Mouse (Mus musculus): ENCODE measurements at regions not wholly inside any gene's neighbourhood (a gene's known extent, or its start where the extent isn't known, plus 50 kb on each side); places are given as distances from the start of the nearest gene placed in this dataset.

DNA sequence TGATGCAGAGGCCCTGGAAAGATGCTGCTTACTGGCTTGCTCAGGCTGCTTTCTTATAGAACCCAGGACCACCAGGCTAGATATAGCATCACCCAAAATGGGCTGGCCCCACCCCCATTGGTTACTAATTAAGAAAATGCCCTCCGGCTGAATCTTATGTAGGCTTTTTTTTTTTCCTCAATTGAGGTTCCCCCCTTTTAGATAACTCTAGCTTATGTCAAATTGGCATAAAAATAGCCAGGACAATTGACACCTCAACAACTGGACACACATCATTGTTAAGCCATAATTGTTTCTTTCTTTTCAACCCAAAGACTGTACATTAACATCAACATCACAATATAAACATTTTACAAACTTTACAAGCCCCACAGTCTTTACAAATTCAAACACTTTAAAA is 630.8 kb upstream of the Adam5 start:
- TF ChIP-seq POLR2A (IDR thresholded peaks at IDR 0.05; ENCODE audit: borderline replicate concordance, insufficient read depth, low read length) (no peak), CTCF (IDR thresholded peaks at IDR 0.05; ENCODE audit: borderline replicate concordance, insufficient read depth, low read depth, low read length) (no peak)
